Mouse (Mus musculus): Measurements from ENCODE around the gene Ttyh3.
"Not testable (repeated sequence)": the region's sequence is repeated elsewhere in the genome, so short reads cannot be mapped to it uniquely, and the experiment has no call there.

Gene Ttyh3

GRCm38 (mm10) chr5:140648519-140649100, at the start of gene Ttyh3:
Ttyh3 (minus strand) TSS chr5:140649031.
- DNase-seq (ENCODE audit: inconsistent ontology term) = no peak

GRCm38 (mm10) chr5:140695987-140696386, 47.2 kb upstream of the Ttyh3 start:
- no peak for DNase-seq (ENCODE audit: inconsistent ontology term)

- DNase-seq (ENCODE audit: inconsistent ontology term) = no peak
Measured at GRCm38 (mm10) chr5:140688434-140688833, 39.6 kb upstream of the Ttyh3 start.

GRCm38 (mm10) chr5:140684343-140685148, 35.7 kb upstream of the Ttyh3 start:
- DNase-seq (ENCODE audit: inconsistent ontology term) = no peak

- no peak for DNase-seq (ENCODE audit: inconsistent ontology term)
Measured at GRCm38 (mm10) chr5:140682113-140682512, 33.3 kb upstream of the Ttyh3 start.

- DNase-seq (ENCODE audit: inconsistent ontology term) = peak; percentile 44
Measured at GRCm38 (mm10) chr5:140680950-140681349, 32.1 kb upstream of the Ttyh3 start.

GRCm38 (mm10) chr5:140680051-140680450, 31.2 kb upstream of the Ttyh3 start:
- DNase-seq (ENCODE audit: inconsistent ontology term) = no peak

GRCm38 (mm10) chr5:140677137-140677536, 28.3 kb upstream of the Ttyh3 start:
- no peak for DNase-seq (ENCODE audit: inconsistent ontology term)

- DNase-seq (ENCODE audit: inconsistent ontology term) = no peak
Measured at GRCm38 (mm10) chr5:140675640-140676039, 26.8 kb upstream of the Ttyh3 start.

GRCm38 (mm10) chr5:140675079-140675478, 26.2 kb upstream of the Ttyh3 start:
- DNase-seq (ENCODE audit: inconsistent ontology term) = no peak

- no peak for DNase-seq (ENCODE audit: inconsistent ontology term)
Measured at GRCm38 (mm10) chr5:140674036-140674435, 25.2 kb upstream of the Ttyh3 start.

- not testable (repeated sequence) for DNase-seq (ENCODE audit: inconsistent ontology term)
Measured at GRCm38 (mm10) chr5:140672603-140673002, 23.8 kb upstream of the Ttyh3 start.

- no peak for DNase-seq (ENCODE audit: inconsistent ontology term)
Measured at GRCm38 (mm10) chr5:140672115-140672514, 23.3 kb upstream of the Ttyh3 start.

GRCm38 (mm10) chr5:140663621-140664180, 14.9 kb upstream of the Ttyh3 start:
- peak; percentile 53 for DNase-seq (ENCODE audit: inconsistent ontology term)

- DNase-seq (ENCODE audit: inconsistent ontology term) = no peak
Measured at GRCm38 (mm10) chr5:140662741-140663592, 14.1 kb upstream of the Ttyh3 start.

GRCm38 (mm10) chr5:140661875-140662643, 13.2 kb upstream of the Ttyh3 start:
- no peak for DNase-seq (ENCODE audit: inconsistent ontology term)

GRCm38 (mm10) chr5:140661427-140661826, 12.6 kb upstream of the Ttyh3 start:
- no peak for DNase-seq (ENCODE audit: inconsistent ontology term)

- DNase-seq (ENCODE audit: inconsistent ontology term) = no peak
Measured at GRCm38 (mm10) chr5:140660398-140660797, 11.6 kb upstream of the Ttyh3 start.

- peak; percentile 88 for DNase-seq (ENCODE audit: inconsistent ontology term)
Measured at GRCm38 (mm10) chr5:140659607-140660272, 10.9 kb upstream of the Ttyh3 start.

GRCm38 (mm10) chr5:140654096-140654845, 5.4 kb upstream of the Ttyh3 start:
- no peak for DNase-seq (ENCODE audit: inconsistent ontology term)
